Mouse (Mus musculus): ENCODE results near the gene Slc6a6.

GRCm38 (mm10) chr6:91762051-91762742, 78.3 kb downstream of the Slc6a6 start:
- peak; percentile 32; the same call in 1 of the 2 replicates for TF ChIP-seq CTCF (IDR thresholded peaks at IDR 0.05; ENCODE audit: insufficient read depth, low read length)
- TF ChIP-seq POLR2A (IDR thresholded peaks at IDR 0.05; ENCODE audit: borderline replicate concordance, extremely low read depth, low read depth, low read length): no peak

Data from lung, adult 2 months (tissue).